Mouse (Mus musculus): Measurements from ENCODE around the gene Psme2. TPM values are rescaled to one million over a fixed set of nuclear protein-coding genes. Genes with fewer than 3 reads are reported as not detected.
A peak's percentile ranks its signal among the peaks of the same experiment; 100 is the strongest.

The Psme2 gene
- 225 and 229 TPM in 2 replicates for polyA plus RNA-seq (2014; fragmentation: Nextera tagmentation; extraction: Ambion mirVana)

GRCm38 (mm10) chr14:55590748-55591330 lies at the start of gene Psme2:
Psme2 (minus strand) TSS chr14:55591113.
- no peaks in the 10 kb centered on the region for H3K9me3 ChIP-seq (ENCODE audit: control insufficient read depth, low read length)
- WGBS, result under 1% methylated on average over 22 of the region's 22 CpGs
- ATAC-seq (ENCODE audit: insufficient number of reproducible peaks, insufficient read depth, low FRiP score, low read depth), result peak; percentile 95

GRCm38 (mm10) chr14:55637795-55638194 lies 46.9 kb upstream of the Psme2 start, which contains the start of gene Gm49378:
Gm49378 (minus strand) TSS chr14:55637895.
- no peak within 1 kb of the TSS for H3K4me3 ChIP-seq (ENCODE audit: control insufficient read depth in 1 of 2, insufficient read depth in 1 of 2, low read depth in 1 of 2, low read length in 2 of 2)
- no peaks in the 10 kb centered on the region for H3K27me3 ChIP-seq (ENCODE audit: control insufficient read depth, insufficient read depth, low read length)
- H3K4me1 ChIP-seq (ENCODE audit: control insufficient read depth in 2 of 2, insufficient read depth in 2 of 2, low read length in 2 of 2), result peaks cover 5 to 15% of the 10 kb centered on the region in 2 experiments
- H3K27ac ChIP-seq (replicated peaks in 1 of 2; ENCODE audit: control insufficient read depth in 1 of 2, insufficient read depth in 1 of 2, low read depth in 2 of 2, low read length in 2 of 2), result no peak within 1 kb of the TSS
- no peak for ATAC-seq (ENCODE audit: insufficient number of reproducible peaks, insufficient read depth, low FRiP score, low read depth)
- no peaks in the 10 kb centered on the region for H3K9me3 ChIP-seq (ENCODE audit: control insufficient read depth, low read length)
- H3K9ac ChIP-seq (ENCODE audit: low read length), result no peak within 1 kb of the TSS
- WGBS, result 97% methylated on average over 9 of the region's 9 CpGs
- no peak within 1 kb of the TSS for H3K4me2 ChIP-seq (ENCODE audit: low read length)
- peaks cover 76% of the 10 kb centered on the region for H3K36me3 ChIP-seq (ENCODE audit: control insufficient read depth, insufficient read depth, low read length)

More at GRCm38 (mm10) chr14:55590748-55591330, at the start of gene Psme2:
- Histone ChIP-seq H3K4me3 (ENCODE audit: control insufficient read depth in 1 of 2, insufficient read depth in 1 of 2, low read depth in 1 of 2, low read length in 2 of 2) (peak within 1 kb of the TSS; percentile 90 to 96), H3K27ac (replicated peaks in 1 of 2; ENCODE audit: control insufficient read depth in 1 of 2, insufficient read depth in 1 of 2, low read depth in 2 of 2, low read length in 2 of 2) (peak within 1 kb of the TSS; percentile 99 to 100), H3K9ac (ENCODE audit: low read length) (peak within 1 kb of the TSS; percentile 94), H3K4me1 (ENCODE audit: control insufficient read depth in 2 of 2, insufficient read depth in 2 of 2, low read length in 2 of 2) (peaks cover 8 to 19% of the 10 kb centered on the region in 2 experiments), H3K36me3 (ENCODE audit: control insufficient read depth, insufficient read depth, low read length) (peaks cover 49% of the 10 kb centered on the region), H3K27me3 (ENCODE audit: control insufficient read depth, insufficient read depth, low read length) (no peaks in the 10 kb centered on the region), H3K4me2 (ENCODE audit: low read length) (peak within 1 kb of the TSS; percentile 76)

GRCm38 (mm10) chr14:55635523-55636007 lies 44.7 kb upstream of the Psme2 start, which contains the start of gene Ipo4:
Ipo4 (minus strand) TSS chr14:55635957.
- Histone ChIP-seq H3K27me3 (ENCODE audit: control insufficient read depth, insufficient read depth, low read length) (no peaks in the 10 kb centered on the region), H3K27ac (replicated peaks in 1 of 2; ENCODE audit: control insufficient read depth in 1 of 2, insufficient read depth in 1 of 2, low read depth in 2 of 2, low read length in 2 of 2) (peak within 1 kb of the TSS; percentile 47 to 71), H3K4me3 (ENCODE audit: control insufficient read depth in 1 of 2, insufficient read depth in 1 of 2, low read depth in 1 of 2, low read length in 2 of 2) (peak within 1 kb of the TSS; percentile 75), H3K36me3 (ENCODE audit: control insufficient read depth, insufficient read depth, low read length) (peaks cover 85% of the 10 kb centered on the region), H3K9me3 (ENCODE audit: control insufficient read depth, low read length) (no peaks in the 10 kb centered on the region), H3K9ac (ENCODE audit: low read length) (peak within 1 kb of the TSS; percentile 88), H3K4me2 (ENCODE audit: low read length) (peak within 1 kb of the TSS; percentile 97), H3K4me1 (ENCODE audit: control insufficient read depth in 2 of 2, insufficient read depth in 2 of 2, low read length in 2 of 2) (peaks cover 0 to 8% of the 10 kb centered on the region in 2 experiments; a peak in 2 of 4 replicates)
- 2% methylated on average over 23 of the region's 33 CpGs for WGBS
- ATAC-seq (ENCODE audit: insufficient number of reproducible peaks, insufficient read depth, low FRiP score, low read depth), result peak; percentile 61

- H3K27me3 ChIP-seq (ENCODE audit: control insufficient read depth, insufficient read depth, low read length), result no peaks in the 10 kb centered on the region
- peak overlapping the region; percentile 75 for H3K4me3 ChIP-seq (ENCODE audit: control insufficient read depth in 1 of 2, insufficient read depth in 1 of 2, low read depth in 1 of 2, low read length in 2 of 2)
- no peaks in the 10 kb centered on the region for H3K9me3 ChIP-seq (ENCODE audit: control insufficient read depth, low read length)
- peaks cover 85% of the 10 kb centered on the region for H3K36me3 ChIP-seq (ENCODE audit: control insufficient read depth, insufficient read depth, low read length)
- WGBS, result 3% methylated on average over 23 of the region's 23 CpGs
- H3K27ac ChIP-seq (replicated peaks in 1 of 2; ENCODE audit: control insufficient read depth in 1 of 2, insufficient read depth in 1 of 2, low read depth in 2 of 2, low read length in 2 of 2), result peak overlapping the region; percentile 47 to 71
- peak overlapping the region; percentile 88 for H3K9ac ChIP-seq (ENCODE audit: low read length)
- peaks cover 0 to 8% of the 10 kb centered on the region in 2 experiments; a peak in 2 of 4 replicates for H3K4me1 ChIP-seq (ENCODE audit: control insufficient read depth in 2 of 2, insufficient read depth in 2 of 2, low read length in 2 of 2)
- peak overlapping the region; percentile 97 for H3K4me2 ChIP-seq (ENCODE audit: low read length)
- ATAC-seq (ENCODE audit: insufficient number of reproducible peaks, insufficient read depth, low FRiP score, low read depth), result 0 out of 2 replicates have a peak, but pooled peaks have one; percentile 2
These were observed 44.1 kb upstream of the Psme2 start for GRCm38 (mm10) chr14:55634874-55635522.

GRCm38 (mm10) chr14:55629312-55629711 lies 38.4 kb upstream of the Psme2 start:
- no peak overlapping the region for H3K4me3 ChIP-seq (ENCODE audit: control insufficient read depth in 1 of 2, insufficient read depth in 1 of 2, low read depth in 1 of 2, low read length in 2 of 2)
- no peak for ATAC-seq (ENCODE audit: insufficient number of reproducible peaks, insufficient read depth, low FRiP score, low read depth)
- no peak overlapping the region for H3K27ac ChIP-seq (replicated peaks in 1 of 2; ENCODE audit: control insufficient read depth in 1 of 2, insufficient read depth in 1 of 2, low read depth in 2 of 2, low read length in 2 of 2)
- H3K4me2 ChIP-seq (ENCODE audit: low read length), result no peak overlapping the region
- WGBS, result 53% methylated on average over 5 of the region's 5 CpGs
- H3K4me1 ChIP-seq (ENCODE audit: control insufficient read depth in 2 of 2, insufficient read depth in 2 of 2, low read length in 2 of 2), result peaks cover 4 to 6% of the 10 kb centered on the region in 2 experiments; a peak in 2 of 4 replicates
- H3K27me3 ChIP-seq (ENCODE audit: control insufficient read depth, insufficient read depth, low read length), result no peaks in the 10 kb centered on the region
- H3K9ac ChIP-seq (ENCODE audit: low read length), result no peak overlapping the region
- no peaks in the 10 kb centered on the region for H3K9me3 ChIP-seq (ENCODE audit: control insufficient read depth, low read length)
- H3K36me3 ChIP-seq (ENCODE audit: control insufficient read depth, insufficient read depth, low read length), result peaks cover 100% of the 10 kb centered on the region

- Histone ChIP-seq H3K36me3 (ENCODE audit: control insufficient read depth, insufficient read depth, low read length) (peaks cover 98% of the 10 kb centered on the region), H3K9ac (ENCODE audit: low read length) (no peak overlapping the region), H3K4me1 (ENCODE audit: control insufficient read depth in 2 of 2, insufficient read depth in 2 of 2, low read length in 2 of 2) (peaks cover 4 to 6% of the 10 kb centered on the region in 2 experiments; a peak in 2 of 4 replicates), H3K4me3 (ENCODE audit: control insufficient read depth in 1 of 2, insufficient read depth in 1 of 2, low read depth in 1 of 2, low read length in 2 of 2) (no peak overlapping the region), H3K9me3 (ENCODE audit: control insufficient read depth, low read length) (no peaks in the 10 kb centered on the region), H3K27ac (replicated peaks in 1 of 2; ENCODE audit: control insufficient read depth in 1 of 2, insufficient read depth in 1 of 2, low read depth in 2 of 2, low read length in 2 of 2) (no peak overlapping the region), H3K27me3 (ENCODE audit: control insufficient read depth, insufficient read depth, low read length) (no peaks in the 10 kb centered on the region), H3K4me2 (ENCODE audit: low read length) (no peak overlapping the region)
- WGBS, result 85% methylated on average over 27 of the region's 27 CpGs
- no peak for ATAC-seq (ENCODE audit: insufficient number of reproducible peaks, insufficient read depth, low FRiP score, low read depth)
These were observed 37.3 kb upstream of the Psme2 start for GRCm38 (mm10) chr14:55628077-55628827.

- Histone ChIP-seq H3K27me3 (ENCODE audit: control insufficient read depth, insufficient read depth, low read length) (no peaks in the 10 kb centered on the region), H3K9ac (ENCODE audit: low read length) (peak overlapping the region; percentile 59), H3K4me2 (ENCODE audit: low read length) (peak overlapping the region; percentile 58), H3K27ac (replicated peaks in 1 of 2; ENCODE audit: control insufficient read depth in 1 of 2, insufficient read depth in 1 of 2, low read depth in 2 of 2, low read length in 2 of 2) (no peak overlapping the region), H3K4me1 (ENCODE audit: control insufficient read depth in 2 of 2, insufficient read depth in 2 of 2, low read length in 2 of 2) (peaks cover 5 to 13% of the 10 kb centered on the region in 2 experiments; a peak in 3 of 4 replicates), H3K9me3 (ENCODE audit: control insufficient read depth, low read length) (no peaks in the 10 kb centered on the region), H3K4me3 (ENCODE audit: control insufficient read depth in 1 of 2, insufficient read depth in 1 of 2, low read depth in 1 of 2, low read length in 2 of 2) (peak overlapping the region; percentile 33 to 34), H3K36me3 (ENCODE audit: control insufficient read depth, insufficient read depth, low read length) (peaks cover 9% of the 10 kb centered on the region)
- ATAC-seq (ENCODE audit: insufficient number of reproducible peaks, insufficient read depth, low FRiP score, low read depth), result no peak
- 25% methylated on average over 22 of the region's 22 CpGs for WGBS
These were observed 27.7 kb upstream of the Psme2 start for GRCm38 (mm10) chr14:55618486-55619195.
